Mouse (Mus musculus) colon, adult 2 months (tissue): ENCODE results near the gene Mbl2. TPM values are rescaled to one million over a fixed set of nuclear protein-coding genes. Genes with fewer than 3 reads are reported as not detected.

ENCODE experiments used
- polyA plus RNA-seq: library from polyadenylated mRNA; depleted of rRNA; stranded (reverse); fragments of >200 nt; gene quantifications from 2 replicates; pipeline ENCODE4 v1.2.3, GENCODE M21; 2012; rRNA removed

Mbl2 gene
- polyA plus RNA-seq = not detected in 2 replicates

DNA sequence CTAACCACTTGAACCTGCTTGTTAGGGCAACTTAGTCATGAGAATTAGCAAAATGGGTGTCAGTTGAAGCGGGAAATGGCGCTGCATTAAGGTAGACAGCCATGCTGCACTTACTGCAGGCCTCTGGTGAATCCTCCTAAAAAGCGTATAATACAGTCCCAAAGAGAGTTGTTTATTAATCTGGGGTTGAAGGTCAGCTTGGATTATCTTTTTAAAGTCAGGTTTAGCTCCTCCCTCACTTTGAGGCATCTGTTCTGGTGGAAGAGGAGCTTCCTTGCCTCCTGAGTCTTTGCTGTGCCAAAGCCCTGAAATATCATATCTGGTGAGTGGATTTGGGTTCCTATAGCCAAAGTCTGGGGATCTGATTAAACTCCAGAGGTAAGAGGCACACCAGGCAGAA, at the start of gene Mbl2:
Gene Mbl2, plus strand, starts transcription at position 252 of the 400 bp plus-strand sequence.

Other genes starting within 250 kb of the Mbl2 start
- not detected in 2 replicates for gene Trpd52l3, start 229.2 kb upstream of the Mbl2 start, polyA plus RNA-seq
- 35.1 and 39.2 TPM in 2 replicates for gene Uhrf2, start 202.4 kb upstream of the Mbl2 start, polyA plus RNA-seq
- 0.12 and 0.24 TPM in 2 replicates for gene Gldc, start 57.5 kb upstream of the Mbl2 start, polyA plus RNA-seq